Mouse (Mus musculus) liver, postnatal 0 days (tissue): ENCODE measurements around the gene Shisa6. TPM values are rescaled to one million over a fixed set of nuclear protein-coding genes. Genes with fewer than 3 reads are reported as not detected.
"Not testable (repeated sequence)": the region's sequence is repeated elsewhere in the genome, so short reads cannot be mapped to it uniquely, and the experiment has no call there.

ENCODE experiments used
- ATAC-seq: fragments of 200-750 bp; cut with Nextera tagmentation; 2 replicates; pipeline ENCODE4 v1.8.0; 2017; ENCODE audit warnings: mild to moderate bottlenecking, moderate library complexity
- DNase-seq: peaks from one replicate; pipeline ENCODE4 v3.0.0-alpha.2; 2016
- H3K27ac ChIP-seq: fragments of 300-500 bp; sonication (generic); 2 replicates; pipeline ENCODE4 v1.5.1; 2014; ENCODE audit warnings: antibody characterized with exemption, moderate library complexity, mild to moderate bottlenecking, low read depth
- H3K27me3 ChIP-seq: fragments of 300-500 bp; sonication (generic); 2 replicates; pipeline ENCODE4 v1.6.1; 2014; ENCODE audit warnings: low read length, control low read depth, mixed read lengths; ENCODE audit not compliant: insufficient read depth
- H3K36me3 ChIP-seq: fragments of 300-500 bp; sonication (generic); replicated peaks from 2 replicates; pipeline ENCODE4 v1.6.1; 2014; ENCODE audit warnings: mild to moderate bottlenecking, control low read depth, low read length, moderate library complexity, mixed read lengths; ENCODE audit not compliant: insufficient read depth
- H3K4me1 ChIP-seq: fragments of 300-500 bp; sonication (generic); 2 replicates; pipeline ENCODE4 v1.6.1; 2014; ENCODE audit warnings: antibody characterized with exemption, mild to moderate bottlenecking, control low read depth; ENCODE audit not compliant: insufficient read depth
- H3K4me2 ChIP-seq: fragments of 300-500 bp; sonication (generic); 2 replicates; pipeline ENCODE4 v1.6.1; 2014; ENCODE audit warnings: low read depth, mild to moderate bottlenecking, low read length, moderate library complexity, mixed read lengths
- H3K4me3 ChIP-seq: fragments of 300-500 bp; sonication (generic); 2 replicates; pipeline ENCODE4 v1.5.1; 2014; ENCODE audit warnings: low read depth, low read length
- H3K9ac ChIP-seq: fragments of 300-500 bp; sonication (generic); replicated peaks from 2 replicates; pipeline ENCODE4 v1.6.1; 2014; ENCODE audit warnings: mild to moderate bottlenecking, moderate library complexity
- H3K9me3 ChIP-seq: fragments of 300-500 bp; sonication (generic); 2 replicates; pipeline ENCODE4 v1.6.1; 2016; ENCODE audit warnings: mild to moderate bottlenecking, control low read depth, low read length, mixed read lengths
- CTCF ChIP-seq: sonication (generic); IDR thresholded peaks from 2 replicates; pipeline ENCODE4 v1.5.1; 2016; ENCODE audit warnings: antibody characterized with exemption, low read depth
- EP300 ChIP-seq: IDR thresholded peaks from 2 replicates; pipeline ENCODE4 v1.6.1; 2016; ENCODE audit warnings: antibody characterized with exemption, low read depth, mild to moderate bottlenecking
- WGBS: fragments of 180-500 bp; shearing (Covaris S2); extraction: QIAGEN DNeasy Blood & Tissue Kit; methylation state at CpG from one replicate; pipeline ENCODE4 v1.1.7; 2014; ENCODE audit not compliant: insufficient replicate concordance; 5-methylcytosine and 5-hydroxymethylcytosine counted together
- polyA plus RNA-seq: library from polyadenylated mRNA; unstranded; fragments of >200 nt; fragmentation: Nextera tagmentation; extraction: Ambion mirVana; gene quantifications from 2 replicates; pipeline ENCODE4 v1.2.1, GENCODE M21; 2015

Gene Shisa6
- polyA plus RNA-seq, 1 experiment from 2014 or later, result not detected

DNA sequence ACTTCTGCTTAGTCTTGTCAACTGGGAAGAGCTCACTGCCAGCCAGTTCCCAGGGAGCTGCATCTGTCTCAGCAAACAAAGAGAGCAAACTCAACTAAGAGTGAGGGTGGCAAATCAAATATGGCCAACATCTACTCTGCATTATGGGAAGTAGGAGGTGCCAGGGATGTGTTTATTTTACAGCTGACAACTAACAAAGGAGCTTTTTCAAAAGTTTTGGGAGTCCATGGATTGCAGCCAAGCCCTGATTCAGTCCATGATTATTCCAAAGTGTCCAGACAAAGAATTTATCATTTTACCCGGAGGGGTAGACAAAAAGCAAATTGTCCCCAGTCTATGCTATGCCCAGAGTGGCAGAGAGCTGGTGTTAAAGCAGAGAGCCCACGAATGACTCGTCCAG is 107.5 kb downstream of the Shisa6 start:
- DNase-seq, result no peak
- 63% methylated on average over 3 of the region's 3 CpGs for WGBS
- H3K4me3 ChIP-seq, result no peak overlapping the region
- H3K36me3 ChIP-seq, result no peaks in the 10 kb centered on the region
- no peaks in the 10 kb centered on the region for H3K27me3 ChIP-seq
- H3K27ac ChIP-seq, result no peak overlapping the region
- no peak overlapping the region for H3K4me2 ChIP-seq
- TF ChIP-seq EP300, result no peak
- no peak for TF ChIP-seq CTCF
- H3K4me1 ChIP-seq, result no peaks in the 10 kb centered on the region
- H3K9me3 ChIP-seq, result no peaks in the 10 kb centered on the region
- H3K9ac ChIP-seq, result no peak overlapping the region
- no peak for ATAC-seq

- H3K4me2 ChIP-seq, H3K4me3 ChIP-seq, H3K36me3 ChIP-seq, H3K9ac ChIP-seq, H3K9me3 ChIP-seq, H3K27ac ChIP-seq, DNase-seq, ATAC-seq, H3K4me1 ChIP-seq, H3K27me3 ChIP-seq: not testable (repeated sequence)
- 54% methylated on average over 6 of the region's 6 CpGs for WGBS
These were observed 117.0 kb downstream of the Shisa6 start for GRCm38 (mm10) chr11:66408721-66409120.

- H3K4me2 ChIP-seq, result no peak overlapping the region
- no peaks in the 10 kb centered on the region for H3K4me1 ChIP-seq
- ATAC-seq, result no peak
- no peaks in the 10 kb centered on the region for H3K36me3 ChIP-seq
- no peak overlapping the region for H3K27ac ChIP-seq
- no peak for DNase-seq
- no peak overlapping the region for H3K4me3 ChIP-seq
- TF ChIP-seq EP300, result no peak
- TF ChIP-seq CTCF, result no peak
- H3K9ac ChIP-seq, result no peak overlapping the region
- WGBS, result 61% methylated on average over 7 of the region's 7 CpGs
- H3K27me3 ChIP-seq, result no peaks in the 10 kb centered on the region
- no peaks in the 10 kb centered on the region for H3K9me3 ChIP-seq
These were observed 125.7 kb downstream of the Shisa6 start for GRCm38 (mm10) chr11:66400036-66400435.

GRCm38 (mm10) chr11:66387561-66387960 is 138.2 kb downstream of the Shisa6 start:
- no peak overlapping the region for H3K4me2 ChIP-seq
- ATAC-seq (no peak), DNase-seq (no peak)
- H3K9ac ChIP-seq, result no peak overlapping the region
- H3K36me3 ChIP-seq, result no peaks in the 10 kb centered on the region
- no peak overlapping the region for H3K4me3 ChIP-seq
- H3K27me3 ChIP-seq, result no peaks in the 10 kb centered on the region
- H3K9me3 ChIP-seq, result no peaks in the 10 kb centered on the region
- 66% methylated on average over 3 of the region's 3 CpGs for WGBS
- no peaks in the 10 kb centered on the region for H3K4me1 ChIP-seq
- no peak overlapping the region for H3K27ac ChIP-seq
- TF ChIP-seq CTCF (no peak), EP300 (no peak)

DNA sequence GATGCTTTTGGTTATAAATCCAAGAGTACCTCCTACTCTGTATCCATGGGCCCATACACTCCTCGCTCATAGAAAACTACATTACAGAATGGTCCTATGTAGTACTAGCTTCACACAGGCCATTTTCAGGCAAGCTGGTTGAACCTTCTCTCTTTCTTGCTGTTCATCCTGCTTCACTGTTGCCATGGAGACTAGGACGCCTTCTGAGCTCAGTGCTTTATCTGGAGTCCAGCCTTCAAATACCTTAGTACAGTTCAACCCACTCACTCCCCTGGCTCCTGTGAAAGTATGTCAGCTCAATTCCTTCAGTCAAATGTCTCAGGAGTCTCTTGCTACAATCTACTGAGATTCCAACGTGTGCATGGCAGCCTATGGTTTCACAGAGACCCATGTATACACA is 154.0 kb downstream of the Shisa6 start:
- H3K4me3 ChIP-seq, result no peak overlapping the region
- no peak for ATAC-seq
- 59% methylated on average over 3 of the region's 3 CpGs for WGBS

DNA sequence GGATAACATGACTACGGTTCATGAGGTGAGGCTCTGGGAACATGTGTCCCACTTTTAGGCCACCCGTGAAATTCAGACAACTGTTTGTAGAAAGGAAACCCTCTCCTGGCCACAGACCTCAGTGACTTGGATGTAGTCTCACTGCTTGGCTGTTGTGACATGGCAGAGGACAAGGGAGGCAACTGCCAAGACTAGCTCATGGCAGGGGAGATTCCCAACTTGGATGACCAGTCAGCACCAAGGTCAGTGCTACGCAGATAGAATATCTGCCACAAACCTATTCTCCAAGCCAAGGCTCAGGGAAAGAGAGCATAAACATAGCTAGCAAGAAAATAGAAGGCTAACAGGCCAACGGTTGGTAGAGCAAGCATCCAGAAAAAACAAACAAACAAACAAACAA is 156.0 kb downstream of the Shisa6 start:
- Histone ChIP-seq H3K4me3 (no peak overlapping the region), H3K9ac (no peak overlapping the region), H3K36me3 (no peaks in the 10 kb centered on the region), H3K27ac (no peak overlapping the region), H3K4me1 (no peaks in the 10 kb centered on the region), H3K9me3 (no peaks in the 10 kb centered on the region), H3K27me3 (no peaks in the 10 kb centered on the region), H3K4me2 (no peak overlapping the region)
- DNase-seq, result no peak
- no peak for ATAC-seq
- TF ChIP-seq EP300 (no peak), CTCF (no peak)
- 77% methylated on average over 4 of the region's 4 CpGs for WGBS

More for the DNA sequence above, 154.0 kb downstream of the Shisa6 start:
- DNase-seq, result no peak
- H3K9me3 ChIP-seq, result no peaks in the 10 kb centered on the region
- H3K27me3 ChIP-seq, result no peaks in the 10 kb centered on the region
- H3K9ac ChIP-seq, result no peak overlapping the region
- no peaks in the 10 kb centered on the region for H3K4me1 ChIP-seq
- H3K36me3 ChIP-seq, result no peaks in the 10 kb centered on the region
- TF ChIP-seq CTCF, result no peak
- no peak for TF ChIP-seq EP300
- no peak overlapping the region for H3K4me2 ChIP-seq
- no peak overlapping the region for H3K27ac ChIP-seq
